Mouse (Mus musculus): ENCODE data around the gene Hcn4. TPM values are rescaled to one million over a fixed set of nuclear protein-coding genes. Genes with fewer than 3 reads are reported as not detected.
A peak's percentile ranks its signal among the peaks of the same experiment; 100 is the strongest.

The Hcn4 gene
- polyA plus RNA-seq (2015; fragmentation: Nextera tagmentation; extraction: Ambion mirVana) = not detected in 2 replicates

DNA sequence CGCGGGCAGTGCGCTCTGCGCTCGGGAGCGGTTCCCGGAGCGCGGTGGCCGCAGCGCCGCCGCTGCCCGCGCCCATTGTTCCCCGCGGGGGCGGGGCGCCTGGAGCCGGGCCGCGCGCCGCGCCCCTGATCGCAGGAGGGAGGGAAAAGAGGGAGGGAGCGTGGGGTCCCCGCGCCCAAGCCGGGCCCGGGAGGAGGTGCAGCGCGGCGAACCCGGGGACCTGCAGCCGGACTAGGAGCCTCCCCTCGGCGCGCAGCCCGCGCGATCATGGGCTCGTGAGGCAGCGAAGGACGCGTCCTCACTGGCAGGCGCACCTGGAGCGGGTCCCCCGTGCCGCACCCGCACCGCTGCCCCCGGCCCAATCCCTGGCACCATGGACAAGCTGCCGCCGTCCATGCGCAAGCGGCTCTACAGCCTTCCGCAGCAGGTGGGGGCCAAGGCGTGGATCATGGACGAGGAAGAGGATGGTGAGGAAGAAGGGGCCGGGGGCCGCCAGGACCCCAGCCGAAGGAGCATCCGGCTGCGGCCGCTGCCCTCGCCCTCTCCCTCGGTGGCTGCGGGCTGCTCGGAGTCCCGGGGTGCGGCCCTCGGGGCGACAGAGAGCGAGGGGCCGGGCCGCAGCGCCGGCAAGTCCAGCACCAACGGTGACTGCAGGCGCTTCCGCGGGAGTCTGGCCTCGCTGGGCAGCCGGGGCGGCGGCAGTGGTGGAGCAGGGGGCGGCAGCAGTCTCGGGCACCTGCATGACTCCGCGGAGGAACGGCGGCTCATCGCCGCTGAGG lies at the start of gene Hcn4:
Gene Hcn4 (plus strand): TSS at position 274 of the 779 bp plus-strand sequence.
- no peak for DNase-seq
- Histone ChIP-seq H3K27ac (no peak within 1 kb of the TSS), H3K9ac (no peak within 1 kb of the TSS), H3K4me2 (peak within 1 kb of the TSS; percentile 70), H3K9me3 (replicated peaks) (no peaks in the 10 kb centered on the region), H3K27me3 (peaks cover 94% of the 10 kb centered on the region), H3K4me3 (replicated peaks) (peak within 1 kb of the TSS; percentile 53), H3K4me1 (replicated peaks) (peaks cover 13% of the 10 kb centered on the region), H3K36me3 (no peaks in the 10 kb centered on the region)
- under 1% methylated on average over 86 of the region's 95 CpGs for WGBS (ENCODE audit: insufficient replicate concordance)
- no peak for ATAC-seq (ENCODE audit: low read depth)

- 21% methylated on average over 3 of the region's 3 CpGs for WGBS (ENCODE audit: insufficient replicate concordance)
- ATAC-seq (ENCODE audit: low read depth) (no peak), DNase-seq (no peak)
- Histone ChIP-seq H3K4me3 (replicated peaks) (no peak overlapping the region), H3K4me2 (no peak overlapping the region), H3K27ac (no peak overlapping the region), H3K27me3 (no peaks in the 10 kb centered on the region), H3K4me1 (replicated peaks) (no peaks in the 10 kb centered on the region), H3K36me3 (no peaks in the 10 kb centered on the region), H3K9ac (no peak overlapping the region), H3K9me3 (replicated peaks) (no peaks in the 10 kb centered on the region)
Measured at GRCm38 (mm10) chr9:58774761-58775160, 48.5 kb upstream of the Hcn4 start.

DNA sequence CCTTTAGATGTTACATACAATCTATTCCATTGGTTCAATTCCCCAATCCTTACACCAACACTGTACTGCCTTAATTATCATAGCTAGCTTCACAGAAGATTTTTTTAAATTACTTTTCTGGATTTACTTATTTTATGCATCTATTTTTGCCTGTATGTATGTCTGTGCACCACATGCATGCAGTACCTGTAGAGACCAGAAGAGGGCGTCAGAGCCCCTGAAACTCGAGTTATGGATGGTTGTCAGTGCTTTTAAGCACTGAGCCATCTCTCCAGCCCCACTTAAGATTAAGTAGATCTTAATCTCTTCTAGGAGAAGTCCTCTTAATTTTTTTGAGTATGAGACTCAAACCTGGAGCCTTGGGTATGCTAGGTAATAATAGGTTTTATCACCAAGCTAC lies 47.8 kb upstream of the Hcn4 start:
- WGBS (ENCODE audit: insufficient replicate concordance) = 15% methylated on average over 2 of the region's 2 CpGs
- H3K9me3 ChIP-seq (replicated peaks) = no peaks in the 10 kb centered on the region
- H3K36me3 ChIP-seq = no peaks in the 10 kb centered on the region
- no peaks in the 10 kb centered on the region for H3K27me3 ChIP-seq
- DNase-seq (no peak), ATAC-seq (ENCODE audit: low read depth) (no peak)
- H3K9ac ChIP-seq = no peak overlapping the region
- H3K4me2 ChIP-seq = no peak overlapping the region
- H3K27ac ChIP-seq = no peak overlapping the region
- H3K4me1 ChIP-seq (replicated peaks) = no peaks in the 10 kb centered on the region
- H3K4me3 ChIP-seq (replicated peaks) = no peak overlapping the region

- no peaks in the 10 kb centered on the region for H3K9me3 ChIP-seq (replicated peaks)
- H3K9ac ChIP-seq = no peak overlapping the region
- H3K36me3 ChIP-seq = no peaks in the 10 kb centered on the region
- 70% methylated on average over 3 of the region's 3 CpGs for WGBS (ENCODE audit: insufficient replicate concordance)
- H3K27ac ChIP-seq = no peak overlapping the region
- no peak for DNase-seq
- no peaks in the 10 kb centered on the region for H3K27me3 ChIP-seq
- no peak for ATAC-seq (ENCODE audit: low read depth)
- no peak overlapping the region for H3K4me2 ChIP-seq
- H3K4me3 ChIP-seq (replicated peaks) = no peak overlapping the region
- H3K4me1 ChIP-seq (replicated peaks) = no peaks in the 10 kb centered on the region
Measured at GRCm38 (mm10) chr9:58789476-58789875, 33.7 kb upstream of the Hcn4 start.

DNA sequence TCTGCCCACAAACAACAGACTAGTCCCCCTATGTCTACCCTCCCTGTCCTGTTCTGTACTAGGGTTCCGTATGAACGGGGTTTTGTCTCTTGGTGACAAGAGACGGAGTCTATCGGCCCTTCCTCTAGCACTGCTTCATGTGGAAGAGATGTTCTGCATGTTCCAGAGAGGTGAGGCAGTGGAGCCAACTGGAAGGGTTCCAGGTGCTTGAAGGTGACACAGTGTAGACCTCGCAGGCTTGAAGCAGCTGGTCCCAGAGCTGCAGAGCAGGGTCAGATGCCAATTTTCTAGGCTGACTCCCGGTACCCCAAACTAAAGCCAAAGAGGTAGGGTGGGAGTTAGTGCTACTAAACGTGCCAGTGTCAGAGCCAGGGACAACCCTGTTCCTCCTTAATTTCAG lies 25.1 kb upstream of the Hcn4 start:
- WGBS (ENCODE audit: insufficient replicate concordance) = 65% methylated on average over 7 of the region's 7 CpGs
- Histone ChIP-seq H3K4me3 (replicated peaks) (no peak overlapping the region), H3K27ac (no peak overlapping the region), H3K36me3 (no peaks in the 10 kb centered on the region), H3K4me1 (replicated peaks) (peaks cover 2% of the 10 kb centered on the region; the same call in 1 of the 2 replicates), H3K4me2 (no peak overlapping the region), H3K9me3 (replicated peaks) (no peaks in the 10 kb centered on the region), H3K27me3 (peaks cover 9% of the 10 kb centered on the region), H3K9ac (no peak overlapping the region)
- no peak for ATAC-seq (ENCODE audit: low read depth)
- DNase-seq = no peak

- Histone ChIP-seq H3K27me3 (peaks cover 11% of the 10 kb centered on the region), H3K9me3 (replicated peaks) (no peaks in the 10 kb centered on the region), H3K4me1 (replicated peaks) (peaks cover 16% of the 10 kb centered on the region), H3K36me3 (no peaks in the 10 kb centered on the region), H3K4me3 (replicated peaks) (no peak overlapping the region), H3K4me2 (no peak overlapping the region), H3K27ac (no peak overlapping the region), H3K9ac (no peak overlapping the region)
- WGBS (ENCODE audit: insufficient replicate concordance) = 52% methylated on average over 2 of the region's 2 CpGs
- no peak for DNase-seq
- ATAC-seq (ENCODE audit: low read depth) = no peak
Measured at GRCm38 (mm10) chr9:58801441-58801840, 21.8 kb upstream of the Hcn4 start.

GRCm38 (mm10) chr9:58802294-58802693 lies 20.9 kb upstream of the Hcn4 start:
- WGBS (ENCODE audit: insufficient replicate concordance) = 11% methylated on average over 4 of the region's 4 CpGs
- Histone ChIP-seq H3K4me1 (replicated peaks) (peaks cover 16% of the 10 kb centered on the region), H3K4me3 (replicated peaks) (no peak overlapping the region), H3K4me2 (no peak overlapping the region), H3K27ac (no peak overlapping the region), H3K9ac (no peak overlapping the region), H3K9me3 (replicated peaks) (no peaks in the 10 kb centered on the region), H3K36me3 (no peaks in the 10 kb centered on the region), H3K27me3 (peaks cover 15% of the 10 kb centered on the region)
- DNase-seq (no peak), ATAC-seq (ENCODE audit: low read depth) (no peak)

DNA sequence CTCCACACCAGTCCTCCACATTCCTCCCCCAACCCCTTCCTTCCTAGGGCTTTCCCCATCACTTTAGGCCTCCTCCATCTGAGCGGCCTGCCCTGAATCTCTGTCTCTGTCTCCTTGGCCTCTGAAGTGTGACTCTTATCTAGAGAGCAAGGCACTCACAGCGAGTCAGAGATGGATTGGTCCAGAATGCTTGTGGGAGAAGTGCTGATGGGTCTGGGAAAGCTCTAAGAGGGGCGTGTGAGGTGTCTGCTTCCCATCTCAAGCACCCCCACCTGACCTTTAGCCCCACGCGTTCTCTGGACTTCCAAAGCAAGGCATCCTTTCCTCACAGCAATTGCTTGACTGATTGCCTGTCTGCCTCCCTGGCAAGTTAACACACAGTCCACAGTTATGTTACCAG lies 20.4 kb upstream of the Hcn4 start:
- H3K27ac ChIP-seq = no peak overlapping the region
- DNase-seq = no peak
- no peaks in the 10 kb centered on the region for H3K9me3 ChIP-seq (replicated peaks)
- H3K36me3 ChIP-seq = no peaks in the 10 kb centered on the region
- H3K27me3 ChIP-seq = peaks cover 20% of the 10 kb centered on the region
- 49% methylated on average over 5 of the region's 5 CpGs for WGBS (ENCODE audit: insufficient replicate concordance)
- no peak overlapping the region for H3K9ac ChIP-seq
- ATAC-seq (ENCODE audit: low read depth) = no peak
- H3K4me2 ChIP-seq = no peak overlapping the region
- no peak overlapping the region for H3K4me3 ChIP-seq (replicated peaks)
- H3K4me1 ChIP-seq (replicated peaks) = peaks cover 16% of the 10 kb centered on the region

- H3K9ac ChIP-seq = no peak overlapping the region
- H3K4me2 ChIP-seq = peak overlapping the region; percentile 33
- DNase-seq (peak; percentile 33), ATAC-seq (ENCODE audit: low read depth) (no peak)
- 12% methylated on average over 15 of the region's 15 CpGs for WGBS (ENCODE audit: insufficient replicate concordance)
- no peak overlapping the region for H3K4me3 ChIP-seq (replicated peaks)
- no peaks in the 10 kb centered on the region for H3K36me3 ChIP-seq
- H3K27ac ChIP-seq = no peak overlapping the region
- H3K9me3 ChIP-seq (replicated peaks) = no peaks in the 10 kb centered on the region
- H3K27me3 ChIP-seq = peaks cover 14% of the 10 kb centered on the region; the same call in 1 of the 2 replicates
- peaks cover 16% of the 10 kb centered on the region for H3K4me1 ChIP-seq (replicated peaks)
Measured at GRCm38 (mm10) chr9:58805601-58806318, 17.5 kb upstream of the Hcn4 start.

GRCm38 (mm10) chr9:58811171-58811570 lies 12.0 kb upstream of the Hcn4 start:
- ATAC-seq (ENCODE audit: low read depth) (no peak), DNase-seq (no peak)
- 52% methylated on average over 3 of the region's 3 CpGs for WGBS (ENCODE audit: insufficient replicate concordance)
- H3K4me3 ChIP-seq (replicated peaks) = no peak overlapping the region
- no peak overlapping the region for H3K9ac ChIP-seq
- H3K4me2 ChIP-seq = no peak overlapping the region
- H3K36me3 ChIP-seq = no peaks in the 10 kb centered on the region
- no peaks in the 10 kb centered on the region for H3K9me3 ChIP-seq (replicated peaks)
- no peak overlapping the region for H3K27ac ChIP-seq
- 0 out of 2 replicates have a peak, but pooled peaks cover 10% of the 10 kb centered on the region for H3K27me3 ChIP-seq
- peaks cover 2% of the 10 kb centered on the region; the same call in 1 of the 2 replicates for H3K4me1 ChIP-seq (replicated peaks)

DNA sequence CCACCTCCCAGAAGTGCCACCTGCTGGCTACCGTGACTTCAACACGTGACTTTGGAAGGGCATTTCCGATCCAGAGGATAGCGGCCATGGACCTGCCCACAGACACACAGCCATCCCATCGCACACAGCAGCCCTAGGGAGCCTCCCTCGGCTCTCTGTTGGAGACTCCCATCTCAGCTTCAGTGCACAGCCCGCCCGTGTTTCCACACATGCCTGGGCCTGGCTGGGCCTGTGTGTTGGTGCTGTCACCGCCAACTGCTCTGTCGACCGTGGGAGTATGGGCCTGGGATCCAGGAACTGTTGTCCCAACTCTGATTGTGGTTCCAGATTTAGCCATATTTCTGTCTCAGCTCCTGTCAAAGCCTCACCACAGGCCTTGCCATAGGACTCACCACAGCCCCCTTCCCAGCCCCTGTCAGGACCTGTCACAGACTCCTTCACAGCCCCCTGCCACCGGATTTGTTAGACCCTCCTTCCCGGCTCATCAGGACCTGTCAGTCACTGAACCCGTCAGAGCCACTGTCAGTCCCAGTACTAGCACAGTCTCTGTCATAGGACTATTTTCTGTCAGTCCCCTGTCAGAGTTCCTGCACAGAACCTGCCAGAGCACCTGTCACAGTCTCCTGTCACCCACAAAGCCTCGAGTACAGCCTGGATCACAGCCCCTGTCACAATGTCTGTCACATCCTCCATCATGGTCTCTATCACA lies 7.5 kb upstream of the Hcn4 start:
- Histone ChIP-seq H3K27me3 (peaks cover 42% of the 10 kb centered on the region), H3K4me3 (replicated peaks) (no peak overlapping the region), H3K36me3 (no peaks in the 10 kb centered on the region), H3K4me2 (no peak overlapping the region), H3K27ac (no peak overlapping the region), H3K4me1 (replicated peaks) (no peaks in the 10 kb centered on the region), H3K9ac (no peak overlapping the region), H3K9me3 (replicated peaks) (no peaks in the 10 kb centered on the region)
- 42% methylated on average over 15 of the region's 15 CpGs for WGBS (ENCODE audit: insufficient replicate concordance)
- no peak for DNase-seq
- no peak for ATAC-seq (ENCODE audit: low read depth)

All from liver, embryonic 13.5 days (tissue).